Mouse (Mus musculus) olfactory bulb, adult 2 months (tissue): ENCODE measurements at regions not wholly inside any gene's neighbourhood (a gene's known extent, or its start where the extent isn't known, plus 50 kb on each side); places are given as distances from the start of the nearest gene placed in this dataset.

Experiments
- CTCF ChIP-seq: fragments of 200-500 bp; IDR thresholded peaks from 2 replicates; pipeline ENCODE4 v1.5.1; 2012; ENCODE audit warnings: low read depth, mild to moderate bottlenecking, low read length, moderate library complexity; ENCODE audit not compliant: insufficient read depth
- POLR2A ChIP-seq: fragments of 200-500 bp; IDR thresholded peaks from 2 replicates; pipeline ENCODE4 v1.6.1; 2012; ENCODE audit warnings: mild to moderate bottlenecking, low read depth, low read length, moderate library complexity; ENCODE audit not compliant: insufficient read depth

DNA sequence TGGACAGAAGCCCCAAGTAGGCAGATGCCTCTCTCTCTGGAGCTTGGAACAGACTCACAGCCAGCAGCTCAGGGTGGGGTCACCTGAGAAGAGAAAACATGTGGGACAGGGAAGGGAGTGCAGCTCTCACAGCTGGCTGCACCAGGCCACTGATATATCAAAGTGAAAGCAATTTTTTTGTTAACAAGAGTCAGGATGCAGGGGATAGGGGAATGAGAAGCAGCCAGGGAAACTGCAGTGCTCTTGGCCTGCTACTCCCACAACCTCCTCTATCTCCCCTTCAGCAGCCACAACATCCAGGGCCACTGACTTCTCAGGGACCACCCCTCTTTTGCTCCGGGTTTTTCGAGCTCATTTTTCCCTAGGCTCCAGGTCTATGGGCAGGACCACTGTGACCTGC is 117.5 kb upstream of the Gm11146 start:
- no peak for TF ChIP-seq CTCF
- no peak for TF ChIP-seq POLR2A
